Mouse (Mus musculus): ENCODE data around the gene Best1. TPM values are rescaled to one million over a fixed set of nuclear protein-coding genes. Genes with fewer than 3 reads are reported as not detected.
A peak's percentile ranks its signal among the peaks of the same experiment; 100 is the strongest.

Best1 gene
- polyA plus RNA-seq, 1 experiment from 2014 or later = 0.80 TPM

GRCm38 (mm10) chr19:9952390-9952789, 49.0 kb downstream of the Best1 start:
- H3K27ac ChIP-seq = no peak overlapping the region
- H3K36me3 ChIP-seq = no peaks in the 10 kb centered on the region
- H3K27me3 ChIP-seq (replicated peaks) = no peaks in the 10 kb centered on the region
- WGBS = 68% methylated on average over 3 of the region's 3 CpGs
- H3K4me1 ChIP-seq = peaks cover 11% of the 10 kb centered on the region
- ATAC-seq (ENCODE audit: insufficient read depth, low FRiP score, low read depth) = no peak
- H3K9ac ChIP-seq = no peak overlapping the region
- H3K4me3 ChIP-seq (replicated peaks) = no peak overlapping the region
- no peak overlapping the region for H3K4me2 ChIP-seq
- no peaks in the 10 kb centered on the region for H3K9me3 ChIP-seq

- no peak overlapping the region for H3K27ac ChIP-seq
- H3K9ac ChIP-seq = no peak overlapping the region
- no peaks in the 10 kb centered on the region for H3K9me3 ChIP-seq
- peaks cover 5% of the 10 kb centered on the region; the same call in 1 of the 2 replicates for H3K4me1 ChIP-seq
- no peaks in the 10 kb centered on the region for H3K27me3 ChIP-seq (replicated peaks)
- H3K4me3 ChIP-seq (replicated peaks) = no peak overlapping the region
- 68% methylated on average over 3 of the region's 3 CpGs for WGBS
- no peak overlapping the region for H3K4me2 ChIP-seq
- no peaks in the 10 kb centered on the region for H3K36me3 ChIP-seq
- ATAC-seq (ENCODE audit: insufficient read depth, low FRiP score, low read depth) = no peak
Measured at GRCm38 (mm10) chr19:9946986-9947385, 54.4 kb downstream of the Best1 start.

GRCm38 (mm10) chr19:9945800-9946564, 55.5 kb downstream of the Best1 start:
- WGBS = 86% methylated on average over 8 of the region's 8 CpGs
- H3K4me2 ChIP-seq = no peak overlapping the region
- H3K36me3 ChIP-seq = no peaks in the 10 kb centered on the region
- ATAC-seq (ENCODE audit: insufficient read depth, low FRiP score, low read depth) = no peak
- H3K27me3 ChIP-seq (replicated peaks) = no peaks in the 10 kb centered on the region
- no peak overlapping the region for H3K9ac ChIP-seq
- peaks cover 8% of the 10 kb centered on the region; the same call in 1 of the 2 replicates for H3K4me1 ChIP-seq
- H3K4me3 ChIP-seq (replicated peaks) = no peak overlapping the region
- H3K9me3 ChIP-seq = no peaks in the 10 kb centered on the region
- no peak overlapping the region for H3K27ac ChIP-seq

GRCm38 (mm10) chr19:9942539-9943533, 58.6 kb downstream of the Best1 start:
- Histone ChIP-seq H3K9ac (no peak overlapping the region), H3K4me1 (peaks cover 8% of the 10 kb centered on the region; the same call in 1 of the 2 replicates), H3K27ac (peak overlapping the region; percentile 33; the same call in 1 of the 2 replicates), H3K27me3 (replicated peaks) (no peaks in the 10 kb centered on the region), H3K9me3 (no peaks in the 10 kb centered on the region), H3K36me3 (no peaks in the 10 kb centered on the region), H3K4me3 (replicated peaks) (no peak overlapping the region), H3K4me2 (no peak overlapping the region)
- peak; percentile 69; the same call in 1 of the 2 replicates for ATAC-seq (ENCODE audit: insufficient read depth, low FRiP score, low read depth)
- WGBS = 51% methylated on average over 10 of the region's 10 CpGs

GRCm38 (mm10) chr19:9941809-9942208, 59.6 kb downstream of the Best1 start:
- 44% methylated on average over 1 of the region's 1 CpGs for WGBS
- no peak overlapping the region for H3K4me3 ChIP-seq (replicated peaks)
- no peak for ATAC-seq (ENCODE audit: insufficient read depth, low FRiP score, low read depth)
- peaks cover 10% of the 10 kb centered on the region; the same call in 1 of the 2 replicates for H3K4me1 ChIP-seq
- no peaks in the 10 kb centered on the region for H3K36me3 ChIP-seq
- no peak overlapping the region; the same call in 1 of the 2 replicates for H3K27ac ChIP-seq
- H3K4me2 ChIP-seq = no peak overlapping the region
- no peak overlapping the region for H3K9ac ChIP-seq
- no peaks in the 10 kb centered on the region for H3K9me3 ChIP-seq
- no peaks in the 10 kb centered on the region for H3K27me3 ChIP-seq (replicated peaks)

GRCm38 (mm10) chr19:9940903-9941302, 60.5 kb downstream of the Best1 start:
- Histone ChIP-seq H3K4me1 (peaks cover 10% of the 10 kb centered on the region; the same call in 1 of the 2 replicates), H3K36me3 (no peaks in the 10 kb centered on the region), H3K27me3 (replicated peaks) (no peaks in the 10 kb centered on the region), H3K27ac (no peak overlapping the region), H3K4me3 (replicated peaks) (no peak overlapping the region), H3K4me2 (no peak overlapping the region), H3K9me3 (no peaks in the 10 kb centered on the region), H3K9ac (no peak overlapping the region)
- ATAC-seq (ENCODE audit: insufficient read depth, low FRiP score, low read depth) = no peak
- 51% methylated on average over 4 of the region's 4 CpGs for WGBS

- Histone ChIP-seq H3K27me3 (replicated peaks) (no peaks in the 10 kb centered on the region), H3K27ac (no peak overlapping the region), H3K36me3 (no peaks in the 10 kb centered on the region), H3K4me2 (no peak overlapping the region), H3K4me3 (replicated peaks) (no peak overlapping the region), H3K9me3 (no peaks in the 10 kb centered on the region), H3K4me1 (peaks cover 10% of the 10 kb centered on the region; the same call in 1 of the 2 replicates), H3K9ac (no peak overlapping the region)
- ATAC-seq (ENCODE audit: insufficient read depth, low FRiP score, low read depth) = no peak
- 67% methylated on average over 7 of the region's 7 CpGs for WGBS
Measured at GRCm38 (mm10) chr19:9939841-9940240, 61.6 kb downstream of the Best1 start.

- Histone ChIP-seq H3K9me3 (no peaks in the 10 kb centered on the region), H3K4me1 (peaks cover 10% of the 10 kb centered on the region; the same call in 1 of the 2 replicates), H3K4me3 (replicated peaks) (no peak overlapping the region), H3K4me2 (no peak overlapping the region), H3K36me3 (no peaks in the 10 kb centered on the region), H3K9ac (no peak overlapping the region), H3K27ac (no peak overlapping the region), H3K27me3 (replicated peaks) (no peaks in the 10 kb centered on the region)
- no peak; the same call in 1 of the 2 replicates for ATAC-seq (ENCODE audit: insufficient read depth, low FRiP score, low read depth)
- WGBS = 55% methylated on average over 13 of the region's 13 CpGs
Measured at GRCm38 (mm10) chr19:9938824-9939303, 62.6 kb downstream of the Best1 start.

GRCm38 (mm10) chr19:9938156-9938823, 63.1 kb downstream of the Best1 start:
- Histone ChIP-seq H3K27me3 (replicated peaks) (no peaks in the 10 kb centered on the region), H3K9me3 (no peaks in the 10 kb centered on the region), H3K4me1 (peaks cover 10% of the 10 kb centered on the region; the same call in 1 of the 2 replicates), H3K9ac (no peak overlapping the region), H3K4me3 (replicated peaks) (no peak overlapping the region), H3K27ac (no peak overlapping the region), H3K4me2 (no peak overlapping the region), H3K36me3 (no peaks in the 10 kb centered on the region)
- 63% methylated on average over 6 of the region's 6 CpGs for WGBS
- ATAC-seq (ENCODE audit: insufficient read depth, low FRiP score, low read depth) = no peak

- ATAC-seq (ENCODE audit: insufficient read depth, low FRiP score, low read depth) = no peak
- Histone ChIP-seq H3K9me3 (no peaks in the 10 kb centered on the region), H3K4me3 (replicated peaks) (no peak overlapping the region), H3K4me2 (no peak overlapping the region), H3K27me3 (replicated peaks) (no peaks in the 10 kb centered on the region), H3K4me1 (peaks cover 9% of the 10 kb centered on the region; the same call in 1 of the 2 replicates), H3K27ac (no peak overlapping the region), H3K9ac (no peak overlapping the region), H3K36me3 (no peaks in the 10 kb centered on the region)
- WGBS = 68% methylated on average over 5 of the region's 5 CpGs
Measured at GRCm38 (mm10) chr19:9937428-9937827, 64.0 kb downstream of the Best1 start.

GRCm38 (mm10) chr19:9936579-9936978, 64.9 kb downstream of the Best1 start:
- no peak overlapping the region for H3K27ac ChIP-seq
- H3K9ac ChIP-seq = no peak overlapping the region
- H3K27me3 ChIP-seq (replicated peaks) = no peaks in the 10 kb centered on the region
- H3K4me1 ChIP-seq = 0 out of 2 replicates have a peak, but pooled peaks cover 3% of the 10 kb centered on the region
- H3K36me3 ChIP-seq = no peaks in the 10 kb centered on the region
- no peak overlapping the region for H3K4me2 ChIP-seq
- H3K9me3 ChIP-seq = no peaks in the 10 kb centered on the region
- no peak overlapping the region for H3K4me3 ChIP-seq (replicated peaks)
- ATAC-seq (ENCODE audit: insufficient read depth, low FRiP score, low read depth) = no peak
- 62% methylated on average over 5 of the region's 5 CpGs for WGBS
